Mouse (Mus musculus) E14TG2a.4 (cell line): Measurements from ENCODE around the gene Tango6.

Source experiments
- CTCF ChIP-seq: conservative IDR thresholded peaks from 2 replicates; pipeline ENCODE4 v1.5.1; 2014; ENCODE audit warnings: low read length
- NANOG ChIP-seq: IDR thresholded peaks from 2 replicates; pipeline ENCODE4 v1.6.1; 2014; ENCODE audit warnings: borderline replicate concordance, low read length, mixed read lengths

GRCm38 (mm10) chr8:106722453-106722852, 39.6 kb downstream of the Tango6 start:
- no peak for TF ChIP-seq CTCF
- no peak for TF ChIP-seq NANOG
